Mouse (Mus musculus) urinary bladder, postnatal 25 days (tissue): ENCODE measurements around the gene Tada2a.

Experiments used
- DNase-seq: peaks from one replicate; pipeline ENCODE4 v3.0.0; 2022; ENCODE audit warnings: low spot score

The Tada2a gene

GRCm38 (mm10) chr11:84063631-84064209 lies 65.7 kb downstream of the Tada2a start:
- no peak for DNase-seq

GRCm38 (mm10) chr11:84062805-84063204 lies 66.6 kb downstream of the Tada2a start:
- DNase-seq = no peak

- no peak for DNase-seq
Observed at GRCm38 (mm10) chr11:84061881-84062280, 67.5 kb downstream of the Tada2a start.

- DNase-seq = no peak
Observed at GRCm38 (mm10) chr11:84060635-84061034, 68.8 kb downstream of the Tada2a start.

- DNase-seq = no peak
Observed at GRCm38 (mm10) chr11:84059784-84060183, 69.6 kb downstream of the Tada2a start.

GRCm38 (mm10) chr11:84057418-84057817 lies 72.0 kb downstream of the Tada2a start:
- DNase-seq = no peak

- DNase-seq = no peak
Observed at GRCm38 (mm10) chr11:84053524-84054163, 75.8 kb downstream of the Tada2a start.

- no peak for DNase-seq
Observed at GRCm38 (mm10) chr11:84053055-84053454, 76.3 kb downstream of the Tada2a start.

- no peak for DNase-seq
Observed at GRCm38 (mm10) chr11:84048411-84048810, 81.0 kb downstream of the Tada2a start.

GRCm38 (mm10) chr11:84047270-84047669 lies 82.1 kb downstream of the Tada2a start:
- no peak for DNase-seq

GRCm38 (mm10) chr11:84044988-84045387 lies 84.4 kb downstream of the Tada2a start:
- no peak for DNase-seq

- no peak for DNase-seq
Observed at GRCm38 (mm10) chr11:84042808-84043762, 86.3 kb downstream of the Tada2a start.

- no peak for DNase-seq
Observed at GRCm38 (mm10) chr11:84040621-84041020, 88.8 kb downstream of the Tada2a start.

GRCm38 (mm10) chr11:84033671-84034070 lies 95.7 kb downstream of the Tada2a start:
- DNase-seq = no peak

GRCm38 (mm10) chr11:84032559-84032958 lies 96.8 kb downstream of the Tada2a start:
- no peak for DNase-seq

GRCm38 (mm10) chr11:84031971-84032370 lies 97.4 kb downstream of the Tada2a start:
- peak; percentile 44 for DNase-seq
